Mouse (Mus musculus): ENCODE data around the gene Gm4884.
"Not testable (repeated sequence)": the region's sequence is repeated elsewhere in the genome, so short reads cannot be mapped to it uniquely, and the experiment has no call there.

Gm4884 gene

GRCm38 (mm10) chr7:41032419-41032818 is at the start of gene Gm4884:
Gm4884 (plus strand) TSS chr7:41032719.
- not testable (repeated sequence) for DNase-seq

- DNase-seq: no peak
Observed at GRCm38 (mm10) chr7:40987243-40987642, 45.3 kb upstream of the Gm4884 start, which contains the start of gene 4930433I11Rik. 4930433I11Rik (plus strand) TSS chr7:40987543.

GRCm38 (mm10) chr7:41044058-41044457 is 11.5 kb downstream of the Gm4884 start:
- DNase-seq: not testable (repeated sequence)
